Mouse (Mus musculus): ENCODE results near the gene Maml3. TPM values are rescaled to one million over a fixed set of nuclear protein-coding genes. Genes with fewer than 3 reads are reported as not detected.

The Maml3 gene
- polyA plus RNA-seq, 1 experiment from 2014 or later, result 0.65 TPM

GRCm38 (mm10) chr3:51796219-51796828, 308.6 kb downstream of the Maml3 start:
- ATAC-seq, result peak; percentile 35; the same call in 1 of the 2 replicates
- 0 out of 2 replicates have a peak overlapping the region, but pooled peaks have one; percentile 2 for H3K4me3 ChIP-seq (ENCODE audit: low read depth, low read length)
- H3K4me2 ChIP-seq (ENCODE audit: low read depth, low read length), result peak overlapping the region; percentile 44
- no peak overlapping the region for H3K9ac ChIP-seq (replicated peaks)
- H3K27me3 ChIP-seq (ENCODE audit: insufficient read depth, low read length), result no peaks in the 10 kb centered on the region
- 52% methylated on average over 12 of the region's 12 CpGs for WGBS (ENCODE audit: insufficient replicate concordance)
- DNase-seq, result peak; percentile 59
- TF ChIP-seq EP300 (IDR thresholded peaks at IDR 0.05; ENCODE audit: low read depth), result no peak
- TF ChIP-seq CTCF (IDR thresholded peaks at IDR 0.05; ENCODE audit: low read depth), result 0 out of 2 replicates have a peak, but pooled peaks have one; percentile 1
- H3K9me3 ChIP-seq (ENCODE audit: low read length), result no peaks in the 10 kb centered on the region
- no peak overlapping the region for H3K27ac ChIP-seq (ENCODE audit: low read depth)
- no peaks in the 10 kb centered on the region for H3K36me3 ChIP-seq (replicated peaks; ENCODE audit: insufficient read depth, low read length)
- 0 out of 2 replicates have a peak, but pooled peaks cover 4% of the 10 kb centered on the region for H3K4me1 ChIP-seq (ENCODE audit: insufficient read depth)

- no peak overlapping the region for H3K9ac ChIP-seq (replicated peaks)
- TF ChIP-seq CTCF (IDR thresholded peaks at IDR 0.05; ENCODE audit: low read depth) (no peak), EP300 (IDR thresholded peaks at IDR 0.05; ENCODE audit: low read depth) (no peak)
- 66% methylated on average over 7 of the region's 7 CpGs for WGBS (ENCODE audit: insufficient replicate concordance)
- H3K27ac ChIP-seq (ENCODE audit: low read depth), result no peak overlapping the region
- H3K4me3 ChIP-seq (ENCODE audit: low read depth, low read length), result no peak overlapping the region
- H3K4me2 ChIP-seq (ENCODE audit: low read depth, low read length), result no peak overlapping the region
- H3K27me3 ChIP-seq (ENCODE audit: insufficient read depth, low read length), result no peaks in the 10 kb centered on the region
- peaks cover 12% of the 10 kb centered on the region for H3K4me1 ChIP-seq (ENCODE audit: insufficient read depth)
- ATAC-seq (no peak), DNase-seq (no peak)
- H3K36me3 ChIP-seq (replicated peaks; ENCODE audit: insufficient read depth, low read length), result no peaks in the 10 kb centered on the region
- H3K9me3 ChIP-seq (ENCODE audit: low read length), result no peaks in the 10 kb centered on the region
These were observed 313.3 kb downstream of the Maml3 start for GRCm38 (mm10) chr3:51791542-51791941.

GRCm38 (mm10) chr3:51789389-51789904, 315.4 kb downstream of the Maml3 start:
- Histone ChIP-seq H3K27ac (ENCODE audit: low read depth) (peak overlapping the region; percentile 61), H3K9me3 (ENCODE audit: low read length) (no peaks in the 10 kb centered on the region), H3K9ac (replicated peaks) (peak overlapping the region; percentile 48; the same call in 1 of the 2 replicates), H3K27me3 (ENCODE audit: insufficient read depth, low read length) (no peaks in the 10 kb centered on the region), H3K36me3 (replicated peaks; ENCODE audit: insufficient read depth, low read length) (no peaks in the 10 kb centered on the region), H3K4me2 (ENCODE audit: low read depth, low read length) (peak overlapping the region; percentile 68), H3K4me3 (ENCODE audit: low read depth, low read length) (peak overlapping the region; percentile 34), H3K4me1 (ENCODE audit: insufficient read depth) (peaks cover 12% of the 10 kb centered on the region)
- DNase-seq (no peak), ATAC-seq (no peak)
- no peak for TF ChIP-seq CTCF (IDR thresholded peaks at IDR 0.05; ENCODE audit: low read depth)
- TF ChIP-seq EP300 (IDR thresholded peaks at IDR 0.05; ENCODE audit: low read depth), result no peak
- 44% methylated on average over 10 of the region's 10 CpGs for whole genome bisulfite sequencing (ENCODE audit: insufficient replicate concordance)

GRCm38 (mm10) chr3:51788591-51789339, 316.1 kb downstream of the Maml3 start:
- H3K4me2 ChIP-seq (ENCODE audit: low read depth, low read length), result peak overlapping the region; percentile 68
- H3K27ac ChIP-seq (ENCODE audit: low read depth), result peak overlapping the region; percentile 61
- peak overlapping the region; percentile 48; the same call in 1 of the 2 replicates for H3K9ac ChIP-seq (replicated peaks)
- TF ChIP-seq CTCF (IDR thresholded peaks at IDR 0.05; ENCODE audit: low read depth) (no peak), EP300 (IDR thresholded peaks at IDR 0.05; ENCODE audit: low read depth) (no peak)
- no peaks in the 10 kb centered on the region for H3K27me3 ChIP-seq (ENCODE audit: insufficient read depth, low read length)
- no peaks in the 10 kb centered on the region for H3K36me3 ChIP-seq (replicated peaks; ENCODE audit: insufficient read depth, low read length)
- WGBS (ENCODE audit: insufficient replicate concordance), result 3% methylated on average over 17 of the region's 17 CpGs
- peaks cover 12% of the 10 kb centered on the region for H3K4me1 ChIP-seq (ENCODE audit: insufficient read depth)
- no peaks in the 10 kb centered on the region for H3K9me3 ChIP-seq (ENCODE audit: low read length)
- peak overlapping the region; percentile 34 for H3K4me3 ChIP-seq (ENCODE audit: low read depth, low read length)
- ATAC-seq (peak; percentile 48; the same call in 1 of the 2 replicates), DNase-seq (peak; percentile 59)

- DNase-seq, result no peak
- Histone ChIP-seq H3K27ac (ENCODE audit: low read depth) (no peak overlapping the region), H3K9me3 (ENCODE audit: low read length) (no peaks in the 10 kb centered on the region), H3K9ac (replicated peaks) (no peak overlapping the region), H3K36me3 (replicated peaks; ENCODE audit: insufficient read depth, low read length) (no peaks in the 10 kb centered on the region), H3K4me2 (ENCODE audit: low read depth, low read length) (no peak overlapping the region), H3K4me3 (ENCODE audit: low read depth, low read length) (no peak overlapping the region), H3K27me3 (ENCODE audit: insufficient read depth, low read length) (no peaks in the 10 kb centered on the region), H3K4me1 (ENCODE audit: insufficient read depth) (peaks cover 12% of the 10 kb centered on the region)
- WGBS (ENCODE audit: insufficient replicate concordance), result 88% methylated on average over 2 of the region's 2 CpGs
- no peak for ATAC-seq
- peak; percentile 18; the same call in 1 of the 2 replicates for TF ChIP-seq CTCF (IDR thresholded peaks at IDR 0.05; ENCODE audit: low read depth)
- no peak for TF ChIP-seq EP300 (IDR thresholded peaks at IDR 0.05; ENCODE audit: low read depth)
These were observed 316.9 kb downstream of the Maml3 start for GRCm38 (mm10) chr3:51787945-51788344.

- Histone ChIP-seq H3K27ac (ENCODE audit: low read depth) (no peak overlapping the region), H3K36me3 (replicated peaks; ENCODE audit: insufficient read depth, low read length) (no peaks in the 10 kb centered on the region), H3K27me3 (ENCODE audit: insufficient read depth, low read length) (no peaks in the 10 kb centered on the region), H3K4me3 (ENCODE audit: low read depth, low read length) (no peak overlapping the region), H3K9me3 (ENCODE audit: low read length) (no peaks in the 10 kb centered on the region), H3K4me1 (ENCODE audit: insufficient read depth) (peaks cover 12% of the 10 kb centered on the region), H3K4me2 (ENCODE audit: low read depth, low read length) (no peak overlapping the region), H3K9ac (replicated peaks) (no peak overlapping the region)
- ATAC-seq (no peak), DNase-seq (no peak)
- TF ChIP-seq EP300 (IDR thresholded peaks at IDR 0.05; ENCODE audit: low read depth) (no peak), CTCF (IDR thresholded peaks at IDR 0.05; ENCODE audit: low read depth) (no peak)
- WGBS (ENCODE audit: insufficient replicate concordance), result 79% methylated on average over 7 of the region's 7 CpGs
These were observed 319.1 kb downstream of the Maml3 start for GRCm38 (mm10) chr3:51785796-51786195.
